Mouse (Mus musculus) bone marrow macrophage, adult 2 months (primary cell): ENCODE results near the gene Htr6.

Source experiments
- CTCF ChIP-seq: IDR thresholded peaks from 2 replicates; pipeline ENCODE4 v1.5.1; 2012; ENCODE audit warnings: low read depth, mild to moderate bottlenecking, low read length, moderate library complexity
- POLR2A ChIP-seq: IDR thresholded peaks from 2 replicates; pipeline ENCODE4 v1.6.1; 2012; ENCODE audit warnings: mild to moderate bottlenecking, low read depth, low read length, borderline replicate concordance

- TF ChIP-seq CTCF (no peak), POLR2A (no peak)
Measured at GRCm38 (mm10) chr4:139092356-139093195, 17.2 kb upstream of the Htr6 start, which contains the start of gene Nbl1.
